Mouse (Mus musculus): ENCODE results near the gene Gm3633. TPM values are rescaled to one million over a fixed set of nuclear protein-coding genes. Genes with fewer than 3 reads are reported as not detected.
"Not testable (repeated sequence)": the region's sequence is repeated elsewhere in the genome, so short reads cannot be mapped to it uniquely, and the experiment has no call there.

Gm3633 gene
- total RNA-seq (2021), result not detected

DNA sequence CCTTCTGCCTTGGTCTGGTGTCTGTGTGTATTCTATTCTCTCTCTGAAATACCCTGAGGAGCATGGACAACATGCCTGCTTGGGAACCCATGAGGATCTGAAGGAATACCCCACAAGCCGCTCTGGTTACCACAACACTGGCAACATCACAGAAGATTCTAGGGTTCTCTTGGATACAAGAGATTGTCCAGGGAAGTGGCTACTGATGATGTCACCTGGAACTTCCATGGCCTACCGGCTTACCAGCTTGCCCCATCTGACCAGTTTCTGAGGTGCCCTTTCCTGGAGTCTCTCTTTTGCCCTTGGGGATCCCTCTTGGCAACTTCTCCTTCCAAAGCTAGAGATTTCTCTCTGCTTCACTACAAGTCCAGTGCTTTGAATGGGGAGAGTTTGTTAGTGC is at the start of gene Gm3633:
Gm3633 (minus strand) TSS at position 101 of the 400 bp plus-strand sequence.
- intact Hi-C loops (cut with DNase I); DNase-seq: not testable (repeated sequence)

DNA sequence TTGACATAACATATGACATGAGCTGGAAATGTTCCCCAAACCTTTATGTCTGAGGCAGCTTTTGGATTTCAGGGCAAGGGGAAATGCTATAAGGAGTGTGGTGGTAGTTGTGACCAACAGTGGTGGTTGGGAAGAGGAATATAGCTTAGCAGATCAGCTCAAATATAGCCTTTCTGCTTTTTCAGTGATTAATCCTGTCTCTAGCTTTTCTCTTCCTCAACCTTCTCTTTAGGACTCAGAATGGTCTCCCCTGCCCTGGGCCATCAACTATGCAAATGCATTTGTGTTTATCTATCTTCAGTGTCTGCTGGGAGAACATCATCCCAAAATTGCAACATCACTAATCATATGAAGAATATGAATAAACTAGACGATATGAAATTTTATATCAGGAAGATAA is 13.9 kb upstream of the Gm3633 start, which contains the start of gene Gm10378:
Gm10378 (plus strand) TSS at position 301 of the 400 bp plus-strand sequence.
- intact Hi-C loops (cut with DNase I); DNase-seq: not testable (repeated sequence)

DNA sequence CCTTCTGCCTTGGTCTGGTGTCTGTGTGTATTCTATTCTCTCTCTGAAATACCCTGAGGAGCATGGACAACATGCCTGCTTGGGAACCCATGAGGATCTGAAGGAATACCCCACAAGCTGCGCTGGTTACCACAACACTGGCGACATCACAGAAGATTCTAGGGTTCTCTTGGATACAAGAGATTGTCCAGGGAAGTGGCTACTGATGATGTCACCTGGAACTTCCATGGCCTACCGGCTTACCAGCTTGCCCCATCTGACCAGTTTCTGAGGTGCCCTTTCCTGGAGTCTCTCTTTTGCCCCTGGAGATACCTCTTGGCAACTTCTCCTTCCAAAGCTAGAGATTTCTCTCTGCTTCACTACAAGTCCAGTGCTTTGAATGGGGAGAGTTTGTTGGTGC is 41.9 kb downstream of the Gm3633 start, which contains the start of gene Gm17124:
Gm17124 (minus strand) TSS at position 101 of the 400 bp plus-strand sequence.
- DNase-seq; intact Hi-C loops (cut with DNase I): not testable (repeated sequence)

Small RNAs within 50 kb of the gene (microRNA-seq; reads per million reads assigned to microRNA genes)
- gene Gm23620, result not detected
- not detected for gene Gm25228

Other genes with a start within 250 kb of the Gm3633 start
- not detected for gene Gm8005, start 202.2 kb downstream of the Gm3633 start, total RNA-seq (2021)
- gene Gm8011, start 178.0 kb downstream of the Gm3633 start, total RNA-seq (2021), result not detected
- not detected for gene Gm8020, start 139.6 kb downstream of the Gm3633 start, total RNA-seq (2021)
- gene Gm8024, start 117.6 kb downstream of the Gm3633 start, total RNA-seq (2021), result not detected
- gene Gm17124, start 42.0 kb downstream of the Gm3633 start, total RNA-seq (2021), result not detected
- gene Gm10378, start 14.0 kb upstream of the Gm3633 start, total RNA-seq (2021), result not detected
- not detected for gene Gm3015, start 126.9 kb upstream of the Gm3633 start, total RNA-seq (2021)
- not detected for gene Gm10377, start 156.1 kb upstream of the Gm3633 start, total RNA-seq (2021)
- gene Gm21977, start 211.6 kb upstream of the Gm3633 start, total RNA-seq (2021), result not detected